Mouse (Mus musculus) c-Kit-positive CD71-negative TER-119-negative erythroid progenitor cells, embryonic 14.5 days (primary cell): ENCODE measurements around the gene Hmcn1.

Source experiments
- DNase-seq: peaks from one replicate; pipeline ENCODE4 v3.0.0-alpha.2; 2013; ENCODE audit warnings: low read depth

Hmcn1 gene

GRCm38 (mm10) chr1:150874025-150874424, 119.2 kb downstream of the Hmcn1 start:
- no peak for DNase-seq

DNA sequence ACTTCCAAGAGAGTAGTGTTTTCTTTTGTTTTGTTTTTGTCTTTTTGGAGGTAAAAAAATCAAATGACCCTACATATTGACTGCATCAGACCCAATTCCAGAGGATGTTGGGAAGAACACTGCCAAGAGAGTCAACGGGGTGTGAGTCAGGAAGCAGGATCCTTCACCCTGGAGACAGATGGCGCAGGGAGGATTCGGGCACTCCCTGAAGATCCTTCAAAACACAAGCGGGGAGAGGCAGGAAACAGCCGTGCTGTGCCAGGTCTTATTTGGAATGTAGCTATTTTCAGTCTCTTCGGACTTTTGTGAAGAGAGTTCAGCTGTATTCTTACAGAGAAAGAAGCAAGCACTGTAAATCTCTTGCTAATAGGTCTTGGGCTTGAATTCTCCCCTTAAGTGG, 120.0 kb downstream of the Hmcn1 start:
- DNase-seq, result no peak

GRCm38 (mm10) chr1:150872105-150872504, 121.1 kb downstream of the Hmcn1 start:
- DNase-seq, result no peak

GRCm38 (mm10) chr1:150869189-150869588, 124.0 kb downstream of the Hmcn1 start:
- DNase-seq, result no peak

- DNase-seq, result no peak
Measured at GRCm38 (mm10) chr1:150866615-150867014, 126.6 kb downstream of the Hmcn1 start.

GRCm38 (mm10) chr1:150857779-150858178, 135.5 kb downstream of the Hmcn1 start:
- DNase-seq, result no peak

GRCm38 (mm10) chr1:150833448-150833847, 159.8 kb downstream of the Hmcn1 start:
- no peak for DNase-seq

DNA sequence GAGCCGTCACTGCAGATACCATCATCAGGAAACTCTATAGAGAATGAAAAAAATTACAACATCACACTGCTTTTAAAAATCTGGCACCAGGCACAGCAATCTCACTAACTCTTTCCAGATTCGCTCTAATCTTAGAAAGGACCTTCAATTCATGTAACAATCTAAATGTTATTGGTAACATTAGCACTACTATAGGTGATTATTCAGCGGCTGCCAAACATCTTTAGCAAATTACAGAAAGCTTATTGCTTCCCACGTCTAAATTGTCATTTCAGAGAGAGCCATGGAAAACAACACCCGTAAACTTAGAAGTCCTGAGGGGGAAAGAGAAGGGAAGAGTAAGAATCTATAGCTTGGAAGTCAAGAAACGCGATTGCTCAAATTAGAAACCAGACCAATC, 163.4 kb downstream of the Hmcn1 start:
- DNase-seq, result no peak

DNA sequence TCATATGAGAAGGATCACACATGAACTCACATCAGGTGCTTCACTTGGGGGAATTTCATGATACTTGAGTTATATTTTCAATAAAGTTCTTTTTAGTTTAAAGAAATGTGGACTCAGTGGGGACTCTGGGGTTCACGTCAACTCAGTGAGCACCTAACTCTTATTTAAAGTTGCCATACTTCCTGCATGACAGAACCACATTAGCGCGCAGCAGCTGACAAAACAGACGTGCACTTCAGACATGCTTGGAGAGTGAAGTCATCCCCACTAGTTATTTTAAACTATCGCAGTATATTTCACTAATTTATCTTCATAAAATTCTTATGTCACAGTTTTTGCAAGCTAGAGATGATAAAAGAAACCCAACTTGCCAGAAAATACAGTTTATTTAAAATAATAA, 166.1 kb downstream of the Hmcn1 start:
- no peak for DNase-seq

DNA sequence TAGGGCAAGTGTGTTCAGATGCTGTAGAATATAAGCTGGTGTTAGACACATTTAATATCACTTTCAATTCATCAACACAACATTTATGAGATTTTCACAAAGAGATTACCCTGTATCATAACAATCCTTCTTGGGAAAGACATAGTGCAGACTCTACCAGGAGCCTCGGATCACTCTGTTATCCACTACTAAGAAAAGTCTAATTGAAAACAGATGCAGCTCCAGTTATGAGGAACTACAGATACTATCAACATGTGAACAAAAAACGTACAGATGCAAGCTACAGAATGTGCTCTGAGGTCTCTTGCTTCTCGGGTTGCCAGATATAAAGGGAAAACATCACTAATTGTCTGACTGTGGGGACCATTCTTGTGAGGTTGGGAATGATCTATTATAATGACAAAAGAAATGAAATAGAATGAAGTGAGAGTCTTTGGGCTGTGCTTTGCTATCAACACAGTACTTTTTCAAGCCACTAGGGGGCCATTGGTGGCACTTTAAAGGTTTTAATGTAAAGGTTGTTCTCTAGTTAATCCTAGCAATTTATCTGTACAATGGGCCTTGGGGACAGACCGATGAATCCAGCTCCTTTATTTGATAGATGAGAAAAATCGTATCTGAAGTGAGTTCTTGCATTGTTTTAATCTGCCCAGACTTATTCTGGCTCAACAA, 168.8 kb downstream of the Hmcn1 start:
- no peak for DNase-seq

DNA sequence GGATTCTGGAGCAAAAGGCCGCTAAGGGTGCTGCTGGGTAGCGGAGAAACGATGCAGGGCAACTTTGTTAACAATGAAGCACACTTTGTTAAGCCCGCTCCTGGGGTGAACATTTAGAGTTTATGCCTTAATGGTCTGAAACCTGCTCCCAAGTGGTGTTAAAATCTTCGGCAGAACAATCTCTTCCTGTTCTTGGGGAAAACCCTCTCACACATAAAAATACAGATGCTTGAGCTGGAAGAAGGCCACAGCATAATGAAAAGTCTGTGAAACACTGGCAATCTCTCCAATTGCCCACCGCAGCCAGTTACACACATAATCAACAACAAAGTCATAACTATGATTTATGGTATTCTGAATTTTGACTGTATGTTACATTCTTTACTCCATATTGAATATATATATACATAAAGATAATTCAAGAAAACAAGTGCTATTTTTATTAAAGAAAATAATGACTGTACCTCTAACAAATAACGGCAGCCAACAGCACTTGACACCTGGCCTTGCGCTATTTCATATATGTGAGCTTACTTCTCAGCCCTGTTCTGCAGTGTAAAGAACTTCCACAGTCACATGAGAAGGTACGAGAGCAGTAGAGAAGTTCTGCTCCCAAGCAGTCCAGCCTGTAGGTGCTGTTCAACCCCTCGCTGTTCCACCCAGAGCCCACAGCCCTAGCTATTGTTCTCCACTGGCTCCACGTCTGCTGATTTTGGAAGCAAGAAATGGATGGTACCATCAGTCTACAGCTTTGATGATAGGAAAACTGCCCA, 177.0 kb downstream of the Hmcn1 start:
- DNase-seq, result no peak

DNA sequence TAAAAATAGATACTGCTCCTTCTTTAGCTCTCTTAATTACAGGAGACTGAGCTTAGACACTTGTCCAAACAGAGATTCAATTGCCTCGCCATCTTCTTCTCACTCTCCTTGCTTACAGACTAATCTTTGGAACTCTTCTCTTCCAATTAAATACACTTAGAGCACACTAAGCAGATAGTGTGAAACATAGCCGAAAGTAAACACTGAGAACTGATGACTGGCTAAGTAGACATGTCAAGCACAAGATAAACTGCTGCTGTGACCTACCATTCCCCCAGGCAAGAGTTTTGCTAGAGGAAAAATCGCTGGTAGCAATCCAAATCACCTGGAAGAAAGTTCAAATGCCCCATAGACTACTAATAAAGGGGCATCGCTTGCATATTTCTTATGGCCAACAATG, 178.3 kb downstream of the Hmcn1 start:
- no peak for DNase-seq

GRCm38 (mm10) chr1:150813381-150813780, 179.9 kb downstream of the Hmcn1 start:
- DNase-seq, result no peak

DNA sequence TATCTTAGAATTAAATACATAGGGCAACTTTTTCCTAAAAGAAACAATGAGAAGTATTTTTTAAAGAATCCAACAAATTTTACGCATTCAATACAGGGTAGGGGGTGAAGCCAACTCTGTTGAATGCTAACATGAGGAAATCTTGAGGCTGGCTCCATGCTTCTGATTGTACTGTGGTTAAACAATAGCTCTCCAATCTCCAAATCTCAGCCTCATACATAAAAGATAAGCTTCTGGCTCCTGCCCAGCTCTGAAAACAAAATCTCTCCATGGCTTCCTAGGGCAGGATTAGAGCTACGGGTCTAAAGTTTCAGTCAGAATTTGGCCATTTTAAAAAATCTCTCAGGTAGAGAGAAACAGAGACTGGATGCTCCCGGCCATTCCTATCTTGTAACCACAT, 186.4 kb downstream of the Hmcn1 start:
- no peak for DNase-seq

DNA sequence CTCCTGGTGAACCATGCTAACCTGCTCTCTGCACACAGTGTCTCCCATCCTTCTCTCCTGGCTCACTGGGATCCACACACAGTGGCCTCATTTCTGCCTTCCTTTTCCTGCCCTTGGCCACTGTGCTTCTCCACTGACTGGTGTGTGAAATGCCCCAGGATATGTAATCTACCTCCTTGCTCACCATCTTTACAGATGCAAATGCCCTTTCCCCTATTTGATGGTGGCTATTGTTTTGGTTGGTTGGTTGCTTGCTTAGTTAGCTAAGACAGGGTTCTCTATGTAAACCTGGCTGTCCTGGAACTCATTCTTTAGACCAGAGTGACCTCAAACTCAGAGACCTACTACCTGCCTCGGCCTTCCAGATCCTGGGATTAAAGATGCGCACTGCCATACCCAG, 187.8 kb downstream of the Hmcn1 start:
- DNase-seq, result no peak

- no peak for DNase-seq
Measured at GRCm38 (mm10) chr1:150804235-150805099, 188.8 kb downstream of the Hmcn1 start.

DNA sequence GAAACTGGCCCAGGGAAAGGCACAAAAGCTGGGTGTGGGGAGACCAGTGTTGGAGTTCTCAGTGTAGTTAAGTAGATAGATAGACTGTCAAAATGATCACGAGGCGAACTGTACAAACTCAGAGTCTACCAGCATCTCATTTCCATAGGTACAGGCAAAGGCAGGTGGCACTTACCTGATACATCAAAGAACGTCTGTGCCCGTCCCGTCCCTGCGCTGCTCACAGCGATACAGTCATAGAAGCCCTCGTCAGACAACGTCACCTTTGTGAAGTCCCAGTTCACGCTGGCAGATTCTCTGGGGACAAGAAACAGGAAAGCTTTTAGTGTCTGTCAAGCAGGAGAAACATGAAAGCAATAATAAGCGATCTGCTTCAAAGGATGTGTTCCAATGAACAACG, 190.6 kb downstream of the Hmcn1 start:
- DNase-seq, result no peak

- no peak for DNase-seq
Measured at GRCm38 (mm10) chr1:150800611-150801263, 192.5 kb downstream of the Hmcn1 start.

GRCm38 (mm10) chr1:150798651-150799050, 194.6 kb downstream of the Hmcn1 start:
- no peak for DNase-seq

GRCm38 (mm10) chr1:150786746-150787145, 206.5 kb downstream of the Hmcn1 start:
- DNase-seq, result no peak

DNA sequence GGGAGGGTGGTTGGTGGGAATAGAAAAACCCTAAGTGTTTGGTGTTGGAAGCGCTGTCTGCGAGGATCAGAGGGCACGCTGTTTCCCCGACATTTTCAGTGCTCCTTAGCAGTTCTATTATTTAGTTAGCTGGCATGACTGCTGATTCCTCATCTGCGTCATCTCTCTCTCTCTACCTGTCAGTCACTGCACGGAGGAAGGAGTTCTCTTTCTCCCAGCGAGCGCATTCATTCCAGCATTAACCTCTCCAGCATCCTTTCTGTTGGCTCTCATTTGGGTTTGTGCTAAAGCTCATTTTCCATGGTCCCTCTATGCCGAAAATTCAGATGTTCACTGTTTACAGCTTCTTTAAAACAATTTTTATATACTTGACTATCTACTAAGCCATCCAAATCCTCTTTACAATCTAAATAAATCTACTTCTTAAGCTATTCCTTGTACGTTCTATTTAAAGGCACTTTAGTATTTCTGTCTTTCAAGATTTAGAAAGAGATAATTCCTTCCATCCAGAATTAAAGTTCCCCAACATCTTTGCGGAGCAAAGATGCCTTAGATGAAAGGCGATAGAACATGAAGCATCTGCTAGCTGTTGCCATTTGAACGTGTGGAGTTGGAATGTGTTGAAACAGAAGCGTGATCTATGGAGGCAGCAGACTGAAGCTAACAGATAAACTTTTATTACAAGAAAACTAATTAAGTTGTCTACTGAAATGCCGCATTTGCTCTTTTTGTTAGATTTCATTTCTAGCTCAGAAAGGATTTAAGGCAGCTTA, 210.0 kb downstream of the Hmcn1 start:
- DNase-seq, result no peak
